Mouse (Mus musculus) lung, embryonic 14.5 days (tissue): ENCODE results near the gene Rasl12. TPM values are rescaled to one million over a fixed set of nuclear protein-coding genes. Genes with fewer than 3 reads are reported as not detected.

ENCODE experiments used
- ATAC-seq: fragments of 200-750 bp; cut with Nextera tagmentation; 2 replicates; pipeline ENCODE4 v1.8.0; 2017; ENCODE audit warnings: mild to moderate bottlenecking, moderate TSS enrichment, moderate library complexity; ENCODE audit not compliant: insufficient read depth
- DNase-seq: peaks from one replicate; pipeline ENCODE4 v3.0.0-alpha.2; 2015
- H3K27ac ChIP-seq: fragments of 300-500 bp; sonication (generic); 2 replicates; pipeline ENCODE4 v1.5.1; 2014; ENCODE audit warnings: low read depth, mild to moderate bottlenecking, moderate library complexity
- H3K27me3 ChIP-seq: fragments of 300-500 bp; sonication (generic); 2 replicates; pipeline ENCODE4 v1.6.1; 2014; ENCODE audit warnings: low read length, control low read depth; ENCODE audit not compliant: insufficient read depth
- H3K36me3 ChIP-seq: fragments of 300-500 bp; sonication (generic); 2 replicates; pipeline ENCODE4 v1.6.1; 2014; ENCODE audit warnings: control low read depth; ENCODE audit not compliant: insufficient read depth
- H3K4me1 ChIP-seq: fragments of 300-500 bp; sonication (generic); 2 replicates; pipeline ENCODE4 v1.6.1; 2014; ENCODE audit warnings: antibody characterized with exemption, control low read depth; ENCODE audit not compliant: insufficient read depth
- H3K4me2 ChIP-seq: fragments of 300-500 bp; sonication (generic); 2 replicates; pipeline ENCODE4 v1.6.1; 2014; ENCODE audit warnings: mild to moderate bottlenecking
- H3K4me3 ChIP-seq: fragments of 300-500 bp; sonication (generic); 2 replicates; pipeline ENCODE4 v1.5.1; 2014; ENCODE audit warnings: low read depth, low read length
- H3K9ac ChIP-seq: fragments of 300-500 bp; sonication (generic); 2 replicates; pipeline ENCODE4 v1.6.1; 2014
- H3K9me3 ChIP-seq: fragments of 300-500 bp; sonication (generic); 2 replicates; pipeline ENCODE4 v1.6.1; 2016; ENCODE audit warnings: low read depth, low read length, control low read depth
- CTCF ChIP-seq: IDR thresholded peaks from 2 replicates; pipeline ENCODE4 v1.5.1; 2016; ENCODE audit warnings: antibody characterized with exemption, low read depth
- WGBS: fragments of 180-500 bp; shearing (Covaris S2); extraction: QIAGEN DNeasy Blood & Tissue Kit; methylation state at CpG from one replicate; pipeline ENCODE4 v1.1.7; 2014; 5-methylcytosine and 5-hydroxymethylcytosine counted together
- polyA plus RNA-seq: library from polyadenylated mRNA; unstranded; fragments of >200 nt; fragmentation: Nextera tagmentation; extraction: Ambion mirVana; gene quantifications from 2 replicates; pipeline ENCODE4 v1.2.1, GENCODE M21; 2014

The Rasl12 gene
- polyA plus RNA-seq, 1 experiment from 2014 or later, result 48.8 TPM

GRCm38 (mm10) chr9:65464161-65464560 is 65.9 kb downstream of the Rasl12 start:
- Histone ChIP-seq H3K27me3 (no peaks in the 10 kb centered on the region), H3K36me3 (peaks cover 13% of the 10 kb centered on the region), H3K9ac (no peak overlapping the region), H3K4me1 (peaks cover 8% of the 10 kb centered on the region; the same call in 1 of the 2 replicates), H3K4me2 (no peak overlapping the region), H3K9me3 (no peaks in the 10 kb centered on the region), H3K4me3 (no peak overlapping the region), H3K27ac (no peak overlapping the region)
- DNase-seq, result peak; percentile 6
- ATAC-seq, result no peak
- 90% methylated on average over 6 of the region's 6 CpGs for WGBS
- no peak for TF ChIP-seq CTCF

Other genes with a start within 250 kb of the Rasl12 start
- 5.3 and 6.9 TPM in 2 replicates for gene Parp16, start 203.2 kb upstream of the Rasl12 start, polyA plus RNA-seq
- 0.22 TPM in 1 of 2 replicates, not detected in the other for gene Cilp, start 133.3 kb upstream of the Rasl12 start, polyA plus RNA-seq
- gene Clpx, start 104.2 kb upstream of the Rasl12 start, polyA plus RNA-seq, result 44.7 and 53.0 TPM in 2 replicates
- gene Pdcd7, start 52.4 kb upstream of the Rasl12 start, polyA plus RNA-seq, result 14.5 and 14.8 TPM in 2 replicates
- gene Ubap1l, start 37.5 kb upstream of the Rasl12 start, polyA plus RNA-seq, result 0.24 and 0.61 TPM in 2 replicates
- 4.2 and 4.5 TPM in 2 replicates for gene Kbtbd13, start 6.9 kb upstream of the Rasl12 start, polyA plus RNA-seq
- not detected in 2 replicates for gene Slc51b, start 24.4 kb downstream of the Rasl12 start, polyA plus RNA-seq
- 19.4 and 21.2 TPM in 2 replicates for gene Mtfmt, start 37.3 kb downstream of the Rasl12 start, polyA plus RNA-seq
- gene Spg21, start 62.4 kb downstream of the Rasl12 start, polyA plus RNA-seq, result 92.8 and 107 TPM in 2 replicates
- 0.12 TPM in 1 of 2 replicates, not detected in the other for gene Ankdd1a, start 121.7 kb downstream of the Rasl12 start, polyA plus RNA-seq
- 20.9 and 21.8 TPM in 2 replicates for gene Plekho2, start 181.5 kb downstream of the Rasl12 start, polyA plus RNA-seq
- 16.1 and 18.4 TPM in 2 replicates for gene Pif1, start 188.7 kb downstream of the Rasl12 start, polyA plus RNA-seq
- 20.3 and 25.3 TPM in 2 replicates for gene Rbpms2, start 231.1 kb downstream of the Rasl12 start, polyA plus RNA-seq